Mouse (Mus musculus): Measurements from ENCODE around the gene Cdc34.

DNA sequence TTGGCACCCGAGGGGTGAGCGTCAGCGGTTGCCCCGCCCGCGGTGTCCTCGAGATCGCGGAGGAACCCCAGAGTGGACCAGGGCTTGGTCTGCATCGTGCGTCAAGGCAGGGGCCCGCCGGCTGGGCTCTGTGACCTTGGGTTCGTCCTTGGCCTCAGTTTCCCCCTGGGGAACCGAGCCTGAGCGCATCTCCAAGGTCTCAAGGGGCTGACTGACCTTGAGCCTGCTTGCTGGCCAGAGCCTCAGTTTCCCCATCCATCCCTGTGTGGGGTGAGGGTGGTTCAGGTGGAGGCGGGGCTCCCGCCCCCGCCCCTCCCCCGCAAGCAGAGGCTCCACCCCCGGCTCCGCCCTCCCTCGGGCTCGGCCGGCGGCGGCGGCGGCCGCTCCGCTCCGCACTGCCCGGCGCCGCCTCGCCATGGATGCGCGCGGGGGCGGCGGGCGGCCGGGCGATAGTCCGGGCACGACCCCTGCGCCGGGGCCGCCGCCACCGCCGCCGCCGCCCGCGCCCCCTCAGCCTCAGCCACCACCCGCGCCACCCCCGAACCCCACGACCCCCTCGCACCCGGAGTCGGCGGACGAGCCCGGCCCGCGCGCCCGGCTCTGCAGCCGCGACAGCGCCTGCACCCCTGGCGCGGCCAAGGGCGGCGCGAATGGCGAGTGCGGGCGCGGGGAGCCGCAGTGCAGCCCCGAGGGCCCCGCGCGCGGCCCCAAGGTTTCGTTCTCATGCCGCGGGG, 34.4 kb downstream of the Cdc34 start, which contains the start of gene Hcn2:
- no peak for TF ChIP-seq CTCF (IDR thresholded peaks at IDR 0.05; ENCODE audit: borderline replicate concordance, extremely low read depth, insufficient read depth, insufficient read length)
- no peak for TF ChIP-seq POLR2A (IDR thresholded peaks at IDR 0.05; ENCODE audit: borderline replicate concordance, extremely low read depth, insufficient read depth, insufficient read length, poor library complexity, severe bottlenecking)

Measured in brain, embryonic 14.5 days (tissue).